Mouse (Mus musculus) erythroid progenitor cell, adult 5-6 weeks (primary cell): ENCODE data around the gene Lrfn4. TPM values are rescaled to one million over a fixed set of nuclear protein-coding genes. Genes with fewer than 3 reads are reported as not detected.

Experiments used
- ATAC-seq: replicated peaks from 2 replicates; pipeline ENCODE4 v1.8.0; 2016; ENCODE audit warnings: moderate number of reproducible peaks, mild to moderate bottlenecking, moderate TSS enrichment, inconsistent platforms; ENCODE audit not compliant: poor library complexity, low FRiP score, severe bottlenecking
- total RNA-seq, 2 experiments: library from RNA; stranded (forward) in 1 of 2; stranded (reverse) in 1 of 2; fragments of 150-400 nt in 1 of 2; fragments of 186-747, 209-891 nt in 1 of 2; gene quantifications; 2 replicates each; pipeline versions ENCODE4 v1.2.3 to v1.2.4; 2015 to 2017; ENCODE audit warnings: low replicate concordance in 2 of 2

Lrfn4 gene
- total RNA-seq, 2 experiments from 2014 or later, result not detected

- no peak for ATAC-seq
Observed at GRCm38 (mm10) chr19:4571658-4572057, 43.8 kb downstream of the Lrfn4 start.

- ATAC-seq, result no peak
Observed at GRCm38 (mm10) chr19:4570815-4571214, 44.7 kb downstream of the Lrfn4 start.

GRCm38 (mm10) chr19:4570237-4570613 lies 45.2 kb downstream of the Lrfn4 start:
- ATAC-seq, result no peak

GRCm38 (mm10) chr19:4569356-4570236 lies 45.9 kb downstream of the Lrfn4 start:
- ATAC-seq, result peak; percentile 26

GRCm38 (mm10) chr19:4568832-4569231 lies 46.6 kb downstream of the Lrfn4 start:
- peak; percentile 92 for ATAC-seq

DNA sequence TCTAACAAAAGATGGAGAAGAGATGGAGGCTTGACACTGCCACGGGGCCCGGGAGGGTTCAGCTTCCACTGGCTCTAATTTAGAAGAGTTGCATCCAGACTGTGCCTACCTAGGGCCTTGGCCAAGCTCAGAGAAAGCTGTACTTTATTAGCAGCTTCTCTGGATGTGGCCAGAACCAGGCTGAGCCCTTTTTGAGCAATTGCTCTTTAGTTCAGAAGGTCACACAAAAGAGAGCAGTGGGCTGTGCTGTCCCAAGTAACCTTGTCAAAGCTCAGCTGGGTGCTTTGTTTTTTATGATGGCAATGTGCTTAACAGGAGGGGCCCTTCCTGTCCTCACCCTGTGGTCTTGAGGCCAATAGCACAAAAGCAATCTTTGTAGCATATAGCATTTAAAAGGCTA lies 47.8 kb downstream of the Lrfn4 start:
- no peak for ATAC-seq

DNA sequence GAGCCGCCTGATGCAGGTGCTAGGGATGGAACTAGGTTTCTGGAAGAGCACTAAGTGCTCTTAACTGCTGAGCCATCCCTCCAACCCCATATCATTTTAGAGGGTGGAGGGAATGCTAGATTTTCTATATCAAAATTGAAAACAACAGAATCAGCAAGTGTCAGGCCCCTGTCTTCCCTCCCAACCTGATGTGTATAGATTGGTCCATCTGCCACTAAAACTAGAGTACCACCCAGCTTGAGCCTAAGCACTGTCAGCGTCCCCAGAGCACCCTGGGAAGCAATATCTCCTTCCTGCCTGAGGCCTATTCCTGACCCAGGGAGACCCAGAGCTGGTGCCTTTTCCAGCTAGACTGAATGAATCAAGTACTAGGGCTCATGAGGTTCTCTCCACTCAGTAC lies 48.6 kb downstream of the Lrfn4 start:
- ATAC-seq, result peak; percentile 41

- no peak for ATAC-seq
Observed at GRCm38 (mm10) chr19:4565678-4566077, 49.8 kb downstream of the Lrfn4 start.

Other genes with a start within 250 kb of the Lrfn4 start
- gene Kdm2a, start 217.4 kb downstream of the Lrfn4 start, total RNA-seq (2015; ENCODE audit: low replicate concordance), result 40.7 and 74.2 TPM in 2 replicates
- gene Kdm2a, start 217.4 kb downstream of the Lrfn4 start, total RNA-seq (2017; ENCODE audit: low replicate concordance), result 79.4 and 114 TPM in 2 replicates
- not detected in 2 replicates for gene Rhod, start 176.2 kb downstream of the Lrfn4 start, total RNA-seq (2015; ENCODE audit: low replicate concordance)
- not detected in 2 replicates for gene Rhod, start 176.2 kb downstream of the Lrfn4 start, total RNA-seq (2017; ENCODE audit: low replicate concordance)
- not detected in 2 replicates for gene Syt12, start 138.2 kb downstream of the Lrfn4 start, total RNA-seq (2015; ENCODE audit: low replicate concordance)
- gene Syt12, start 138.2 kb downstream of the Lrfn4 start, total RNA-seq (2017; ENCODE audit: low replicate concordance), result not detected in 2 replicates
- not detected in 2 replicates for gene 2010003K11Rik, start 117.1 kb downstream of the Lrfn4 start, total RNA-seq (2015; ENCODE audit: low replicate concordance)
- not detected in 2 replicates for gene 2010003K11Rik, start 117.1 kb downstream of the Lrfn4 start, total RNA-seq (2017; ENCODE audit: low replicate concordance)
- gene Pcx, start 105.2 kb downstream of the Lrfn4 start, total RNA-seq (2015; ENCODE audit: low replicate concordance), result 21.6 and 42.8 TPM in 2 replicates
- gene Pcx, start 105.2 kb downstream of the Lrfn4 start, total RNA-seq (2017; ENCODE audit: low replicate concordance), result 40.8 and 44.3 TPM in 2 replicates
- gene Rce1, start 10.0 kb upstream of the Lrfn4 start, total RNA-seq (2015; ENCODE audit: low replicate concordance), result 21.6 and 26.4 TPM in 2 replicates
- 6.6 and 13.5 TPM in 2 replicates for gene Rce1, start 10.0 kb upstream of the Lrfn4 start, total RNA-seq (2017; ENCODE audit: low replicate concordance)
- not detected in 2 replicates for gene Gm960, start 83.0 kb upstream of the Lrfn4 start, total RNA-seq (2015; ENCODE audit: low replicate concordance)
- gene Gm960, start 83.0 kb upstream of the Lrfn4 start, total RNA-seq (2017; ENCODE audit: low replicate concordance), result not detected in 2 replicates
- not detected in 2 replicates for gene Sptbn2, start 95.5 kb upstream of the Lrfn4 start, total RNA-seq (2015; ENCODE audit: low replicate concordance)
- gene Sptbn2, start 95.5 kb upstream of the Lrfn4 start, total RNA-seq (2017; ENCODE audit: low replicate concordance), result not detected in 2 replicates
- gene Rbm4b, start 140.8 kb upstream of the Lrfn4 start, total RNA-seq (2015; ENCODE audit: low replicate concordance), result 4.3 and 5.0 TPM in 2 replicates
- 12.6 and 13.6 TPM in 2 replicates for gene Rbm4b, start 140.8 kb upstream of the Lrfn4 start, total RNA-seq (2017; ENCODE audit: low replicate concordance)
- gene Rbm4, start 178.2 kb upstream of the Lrfn4 start, total RNA-seq (2015; ENCODE audit: low replicate concordance), result 41.5 and 67.4 TPM in 2 replicates
- gene Rbm4, start 178.2 kb upstream of the Lrfn4 start, total RNA-seq (2017; ENCODE audit: low replicate concordance), result 106 and 172 TPM in 2 replicates
- gene Gm21992, start 195.9 kb upstream of the Lrfn4 start, total RNA-seq (2015; ENCODE audit: low replicate concordance), result 13.7 and 83.8 TPM in 2 replicates
- gene Gm21992, start 195.9 kb upstream of the Lrfn4 start, total RNA-seq (2017; ENCODE audit: low replicate concordance), result 29.0 and 62.2 TPM in 2 replicates
- 28.1 and 35.3 TPM in 2 replicates for gene Rbm14, start 196.0 kb upstream of the Lrfn4 start, total RNA-seq (2015; ENCODE audit: low replicate concordance)
- 27.7 and 27.9 TPM in 2 replicates for gene Rbm14, start 196.0 kb upstream of the Lrfn4 start, total RNA-seq (2017; ENCODE audit: low replicate concordance)
- gene Ccs, start 223.7 kb upstream of the Lrfn4 start, total RNA-seq (2015; ENCODE audit: low replicate concordance), result 30.2 and 74.6 TPM in 2 replicates
- 63.1 and 81.9 TPM in 2 replicates for gene Ccs, start 223.7 kb upstream of the Lrfn4 start, total RNA-seq (2017; ENCODE audit: low replicate concordance)
- gene Ccdc87, start 223.7 kb upstream of the Lrfn4 start, total RNA-seq (2015; ENCODE audit: low replicate concordance), result not detected in 2 replicates
- gene Ccdc87, start 223.7 kb upstream of the Lrfn4 start, total RNA-seq (2017; ENCODE audit: low replicate concordance), result not detected in 2 replicates
- 22.0 and 71.3 TPM in 2 replicates for gene Ctsf, start 239.5 kb upstream of the Lrfn4 start, total RNA-seq (2015; ENCODE audit: low replicate concordance)
- gene Ctsf, start 239.5 kb upstream of the Lrfn4 start, total RNA-seq (2017; ENCODE audit: low replicate concordance), result 41.3 and 45.0 TPM in 2 replicates